Mouse (Mus musculus): ENCODE data around the gene Stard3.

Gene Stard3

GRCm38 (mm10) chr11:98348083-98348961 is 9.8 kb upstream of the Stard3 start, which contains the start of gene Ppp1r1b:
TSS of gene Ppp1r1b (plus strand) at chr11:98348404.
- peak; percentile 50 for DNase-seq (ENCODE audit: low spot score)

DNA sequence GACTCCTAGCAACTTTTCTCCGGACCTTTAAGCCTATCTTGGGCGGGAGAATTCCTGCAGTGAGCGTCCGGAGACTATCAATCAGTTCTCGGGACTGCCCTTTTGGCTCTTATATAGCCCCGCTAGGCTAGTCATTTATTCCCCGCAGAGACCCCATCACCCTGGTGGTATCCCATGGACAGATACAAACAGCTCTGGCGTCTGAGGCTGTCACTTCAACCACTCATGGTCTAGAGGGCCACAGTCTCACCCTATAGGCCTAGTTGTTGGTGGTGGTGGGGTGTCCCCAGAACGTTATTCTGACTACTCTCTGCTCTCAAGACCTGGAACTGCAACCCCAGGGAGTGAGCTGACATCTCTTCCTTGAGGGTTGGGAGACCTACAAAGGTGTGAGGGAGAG is 8.9 kb upstream of the Stard3 start:
- DNase-seq (ENCODE audit: low spot score) = no peak

GRCm38 (mm10) chr11:98352272-98352990 is 5.7 kb upstream of the Stard3 start:
- DNase-seq (ENCODE audit: low spot score) = no peak

DNA sequence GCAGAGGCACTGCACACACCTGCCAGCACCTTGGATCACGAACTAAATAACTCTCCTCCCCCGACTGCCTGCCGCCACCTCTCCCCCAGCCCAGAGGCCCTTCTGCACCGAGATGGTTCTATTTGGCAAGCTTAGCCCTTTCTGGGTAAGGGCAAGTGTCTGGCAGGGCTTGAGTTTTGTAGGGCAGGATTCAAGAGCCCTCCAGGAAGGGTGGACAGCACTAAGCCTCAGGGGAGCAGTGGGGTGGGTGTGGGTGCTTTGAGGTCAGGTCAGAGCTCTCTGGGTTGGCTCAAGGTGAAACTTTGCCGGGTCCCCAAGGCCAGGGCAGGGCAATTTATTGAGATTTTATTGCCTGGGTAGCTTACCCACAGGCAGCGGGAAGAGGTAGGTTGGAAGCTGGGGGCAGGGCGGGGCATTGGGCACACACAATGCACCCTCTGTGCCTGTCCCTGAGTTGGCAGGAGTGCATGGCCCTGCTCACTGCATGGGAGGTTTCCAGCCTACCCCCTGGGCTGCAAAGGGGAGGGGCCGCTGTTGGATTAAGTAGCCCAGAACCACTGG is 4.4 kb upstream of the Stard3 start:
- no peak for DNase-seq (ENCODE audit: low spot score)

GRCm38 (mm10) chr11:98354445-98354844 is 3.7 kb upstream of the Stard3 start:
- DNase-seq (ENCODE audit: low spot score) = no peak

- DNase-seq (ENCODE audit: low spot score) = peak; percentile 75
These were observed 2.4 kb upstream of the Stard3 start for GRCm38 (mm10) chr11:98355732-98356299.

GRCm38 (mm10) chr11:98356625-98357394 is 1.4 kb upstream of the Stard3 start:
- no peak for DNase-seq (ENCODE audit: low spot score)

DNA sequence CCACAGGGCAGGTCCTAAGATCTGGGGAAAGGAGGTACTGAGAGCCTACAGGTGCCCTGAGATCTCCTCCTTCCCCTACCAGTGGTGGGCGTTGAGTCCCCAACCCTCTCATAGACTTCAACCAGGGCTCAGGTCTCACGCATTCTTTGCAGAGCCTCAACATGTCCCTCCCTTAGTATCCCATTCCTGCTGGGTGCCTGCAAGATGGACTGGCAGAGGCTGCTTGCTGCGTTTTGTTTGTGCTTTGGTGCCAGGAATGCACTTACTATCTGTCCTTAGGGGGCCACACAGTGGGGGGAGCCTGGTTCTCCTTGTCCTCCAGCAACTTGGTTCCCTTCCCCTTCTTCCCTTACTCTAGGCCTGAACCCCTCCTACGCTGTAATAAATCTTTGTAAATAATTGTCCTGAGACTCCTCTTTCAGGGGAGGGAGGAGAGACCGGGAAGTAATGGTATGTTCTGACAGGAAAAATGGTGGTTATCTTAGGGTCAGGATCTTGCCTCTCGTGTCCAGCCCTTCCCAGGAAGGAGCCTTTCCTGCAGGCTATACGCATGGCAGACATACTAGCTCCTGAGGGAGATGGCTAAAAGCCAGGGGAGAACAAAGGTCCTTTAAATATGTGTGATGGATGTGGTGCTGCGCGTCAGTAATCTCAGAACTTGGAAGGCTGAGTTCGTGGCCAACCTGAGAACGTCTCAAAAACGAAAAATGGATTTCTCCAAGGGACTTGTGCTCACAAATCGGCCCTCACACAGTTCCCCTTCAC is 590 bp upstream of the Stard3 start:
- no peak for DNase-seq (ENCODE audit: low spot score)

- no peak for DNase-seq (ENCODE audit: low spot score)
These were observed 2.8 kb downstream of the Stard3 start for GRCm38 (mm10) chr11:98360866-98361521.

- no peak for DNase-seq (ENCODE audit: low spot score)
These were observed 5.6 kb downstream of the Stard3 start for GRCm38 (mm10) chr11:98363817-98364216.

GRCm38 (mm10) chr11:98364410-98364809 is 6.2 kb downstream of the Stard3 start:
- DNase-seq (ENCODE audit: low spot score) = no peak

GRCm38 (mm10) chr11:98366290-98366689 is 8.1 kb downstream of the Stard3 start:
- DNase-seq (ENCODE audit: low spot score) = no peak

- peak; percentile 41 for DNase-seq (ENCODE audit: low spot score)
These were observed 9.1 kb downstream of the Stard3 start for GRCm38 (mm10) chr11:98367171-98367862.

DNA sequence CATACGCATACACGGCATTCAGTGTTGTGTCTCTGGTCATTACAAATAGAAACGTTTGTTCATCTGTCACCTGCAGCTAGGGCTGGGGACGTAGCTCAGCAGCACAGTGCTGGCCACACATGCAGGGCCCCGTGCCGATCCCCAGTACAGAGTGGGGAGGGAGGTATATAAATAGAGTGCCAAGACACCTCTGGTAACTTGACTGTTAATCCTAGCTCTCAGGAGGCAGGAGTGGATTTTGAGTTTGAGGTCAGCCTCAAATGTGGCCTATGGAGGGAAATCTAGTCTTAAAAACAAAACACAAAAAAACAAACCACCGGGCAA is 9.7 kb downstream of the Stard3 start:
- DNase-seq (ENCODE audit: low spot score) = no peak

- no peak for DNase-seq (ENCODE audit: low spot score)
These were observed 11.2 kb downstream of the Stard3 start for GRCm38 (mm10) chr11:98369337-98369736.

- DNase-seq (ENCODE audit: low spot score) = no peak
These were observed 12.4 kb downstream of the Stard3 start for GRCm38 (mm10) chr11:98370588-98370987.

DNA sequence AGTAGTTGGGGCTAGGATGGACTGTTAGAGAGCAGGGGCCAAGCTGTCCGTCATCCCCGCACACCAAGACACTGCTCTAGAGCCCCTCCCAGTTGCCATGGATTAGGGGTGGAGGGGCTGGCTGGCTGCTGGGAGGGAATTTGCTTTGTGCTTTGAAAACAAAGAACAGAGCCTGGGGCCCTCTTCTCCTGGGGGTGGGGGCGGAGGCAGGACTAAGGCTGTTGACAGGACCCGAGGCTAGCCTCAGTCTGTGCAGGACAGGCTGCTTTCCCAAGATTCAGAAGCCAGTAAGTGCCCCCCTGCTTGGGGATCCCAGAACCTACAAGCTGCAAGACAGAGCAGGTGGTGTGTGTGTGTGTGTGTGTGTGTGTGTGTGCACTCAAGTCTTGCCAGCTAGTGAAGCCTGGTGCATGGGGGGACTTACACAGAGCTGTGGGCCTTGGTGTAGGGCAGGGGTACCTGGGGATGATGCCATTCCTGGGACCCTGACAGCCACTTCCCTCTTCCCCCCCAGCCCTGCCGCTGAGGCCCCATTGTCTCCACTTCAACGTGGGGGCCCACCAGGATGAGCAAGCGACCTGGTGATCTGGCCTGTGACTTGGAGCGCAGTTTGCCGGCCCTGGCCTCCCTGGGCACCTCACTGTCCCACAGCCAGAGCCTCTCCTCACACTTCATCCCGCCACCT is 13.5 kb downstream of the Stard3 start:
- DNase-seq (ENCODE audit: low spot score) = no peak

DNA sequence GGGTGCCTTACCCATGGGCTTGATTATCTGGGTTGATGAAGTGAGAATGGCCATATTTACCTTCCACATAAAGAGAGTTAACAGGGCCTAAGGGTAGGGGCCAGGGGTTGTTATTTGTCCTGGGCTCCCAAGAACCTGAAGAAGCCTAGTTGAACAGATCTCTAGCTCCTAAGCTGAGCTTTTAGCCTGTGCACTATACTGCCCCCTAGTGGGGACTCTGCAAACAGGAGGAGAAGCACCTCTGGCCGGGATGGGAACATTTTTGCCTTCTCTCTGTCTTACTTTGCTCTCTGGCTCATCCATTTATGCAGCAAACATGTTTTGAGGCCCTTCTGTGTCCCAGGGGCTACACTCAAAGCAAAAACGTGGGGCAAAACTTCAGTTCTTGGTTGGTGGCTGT is 14.2 kb downstream of the Stard3 start:
- DNase-seq (ENCODE audit: low spot score) = peak; percentile 49

- DNase-seq (ENCODE audit: low spot score) = no peak
These were observed 15.1 kb downstream of the Stard3 start for GRCm38 (mm10) chr11:98373244-98373643.
